Mouse (Mus musculus) heart, postnatal 36 days (tissue): ENCODE results near the gene Myo1c. TPM values are rescaled to one million over a fixed set of nuclear protein-coding genes. Genes with fewer than 3 reads are reported as not detected.

Experiments
- DNase-seq, 2 experiments: peaks; one replicate each; pipeline ENCODE4 v3.0.0; 2021 to 2022
- intact Hi-C: fragments of 180-260 bp; cut with DNase I; formaldehyde crosslinking; loops from one replicate; pipeline ENCODE4 v1.15.1; 2025
- total RNA-seq, 2 experiments: library from RNA; stranded (reverse); gene quantifications; 2 replicates each; pipeline ENCODE4 v1.2.3; 2021

Myo1c gene
- 100 to 1,000 TPM; 110 to 122 TPM for total RNA-seq

DNA sequence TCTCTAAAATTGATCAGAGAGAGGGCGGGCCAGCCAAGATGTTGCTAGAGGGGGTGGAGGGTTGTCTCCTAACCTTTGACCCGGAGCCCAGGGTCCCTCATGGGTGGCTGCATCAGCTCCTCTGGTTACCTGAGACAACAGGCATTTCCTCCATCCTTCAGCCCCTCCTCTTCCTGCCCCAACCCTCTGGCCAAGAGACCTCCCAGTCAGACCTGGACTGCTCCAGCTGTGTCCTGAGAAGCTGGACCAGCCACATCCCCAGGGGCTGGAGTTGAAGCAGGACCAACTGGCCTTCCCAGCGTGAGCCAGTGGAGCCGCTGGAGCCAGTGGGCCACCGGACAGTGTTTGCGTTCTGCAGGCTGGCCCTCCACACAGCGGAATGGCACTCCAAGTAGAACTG is at the start of gene Myo1c:
Gene Myo1c, plus strand, starts transcription at position 194 of the 400 bp plus-strand sequence.
- DNase-seq = peak; percentile 74 to 78
- intact Hi-C loops = loop anchor here (5.0 kb wide), 1 partner anchor 188 kb away; the partner anchor contains the start of gene Tlcd2

DNA sequence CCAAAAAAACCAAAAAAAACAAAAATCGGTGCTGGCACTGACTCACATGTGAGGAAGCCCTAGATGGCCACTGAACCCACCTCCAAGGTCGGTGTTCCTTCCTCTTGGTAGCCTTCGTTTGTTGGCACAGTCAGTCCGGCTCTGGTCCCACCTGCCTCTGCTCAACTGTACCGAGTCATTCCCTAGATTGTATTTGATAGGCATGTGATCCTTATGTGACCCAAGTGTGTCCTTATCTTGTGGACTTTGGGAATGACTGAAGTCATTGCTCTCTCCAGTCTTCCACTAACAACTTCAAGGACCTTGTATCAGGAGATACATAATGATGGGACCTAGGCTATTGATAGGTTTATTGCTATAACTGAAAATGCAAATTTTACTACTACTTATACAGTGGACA is 45.5 kb upstream of the Myo1c start:
- no peak for DNase-seq
- intact Hi-C loops = no loop called here

DNA sequence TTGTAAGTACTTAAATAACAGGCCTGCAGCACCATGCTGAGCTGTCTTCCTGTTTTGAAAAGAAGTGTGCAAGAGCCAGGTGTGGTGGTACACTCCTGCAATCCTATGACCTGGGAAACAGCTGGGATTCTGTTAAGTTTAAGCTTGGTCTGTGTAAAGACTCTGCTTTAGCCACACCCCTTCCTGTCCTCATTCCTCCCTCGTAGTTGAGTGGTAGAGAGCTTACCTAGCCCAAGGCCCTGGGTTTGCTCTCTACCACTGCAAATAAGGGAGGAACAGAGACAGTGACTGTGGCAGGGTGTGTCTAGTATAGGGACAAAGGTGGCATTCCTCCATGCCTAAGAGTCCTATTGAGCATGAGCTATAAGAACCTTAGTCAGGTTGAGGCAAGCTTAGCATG is 45.0 kb upstream of the Myo1c start:
- intact Hi-C loops = no loop called here
- DNase-seq = no peak

DNA sequence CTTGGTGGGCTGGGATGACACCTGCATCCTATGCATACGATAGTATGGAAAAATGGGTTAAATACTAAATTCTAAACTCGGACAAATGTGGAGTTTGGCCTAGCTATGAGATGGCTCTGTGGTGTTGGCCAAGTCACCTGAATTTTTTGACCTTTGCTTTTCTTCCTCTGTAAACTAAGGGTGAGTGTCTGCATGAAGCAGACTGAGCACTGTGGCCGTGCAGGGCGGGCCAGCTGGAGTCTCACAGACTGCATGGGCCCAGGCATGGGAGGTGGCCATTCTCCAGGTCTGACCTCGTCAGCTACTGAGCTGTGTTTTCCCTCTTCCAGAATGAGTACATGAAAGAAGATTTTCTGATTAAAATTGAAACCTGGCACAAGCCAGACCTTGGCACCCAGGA is 41.5 kb upstream of the Myo1c start:
- intact Hi-C loops = no loop called here
- no peak for DNase-seq

DNA sequence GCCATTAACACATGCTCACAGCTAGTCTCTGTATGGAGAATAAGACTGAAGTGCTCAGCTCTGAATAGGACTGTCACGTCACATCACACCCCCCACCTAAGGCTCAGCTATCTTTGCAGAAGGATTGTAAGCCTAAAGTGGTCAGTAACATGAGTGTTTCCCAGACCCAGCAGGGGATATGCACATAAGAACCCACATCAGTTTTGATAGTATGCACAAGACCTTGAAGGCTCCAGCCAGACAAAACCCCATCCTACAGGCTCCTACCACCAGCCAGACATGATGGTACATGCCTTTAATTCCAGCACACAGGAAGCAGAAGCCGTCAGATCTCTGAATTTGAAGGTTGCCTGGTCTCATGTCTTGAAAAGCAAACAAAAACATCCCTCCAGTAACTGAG is 40.3 kb upstream of the Myo1c start:
- intact Hi-C loops = no loop called here

DNA sequence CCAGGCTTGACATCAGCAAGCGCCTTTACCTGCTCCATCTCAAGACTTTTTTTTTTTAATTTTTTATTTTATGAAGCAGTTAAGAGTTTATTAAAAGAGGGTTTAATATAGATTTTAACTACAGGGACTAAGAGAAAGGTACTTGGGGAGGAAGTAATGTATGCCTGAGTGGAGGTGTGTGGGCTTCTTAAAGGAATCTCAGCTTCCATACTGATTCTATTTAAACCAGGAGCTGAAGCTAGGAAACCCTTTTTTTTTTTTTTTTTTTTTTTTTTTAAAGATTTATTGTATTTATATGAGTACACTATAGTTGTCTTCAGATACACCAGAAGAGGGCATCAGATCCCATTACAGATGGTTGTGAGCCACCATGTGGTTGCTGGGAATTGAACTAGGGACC is 35.5 kb upstream of the Myo1c start:
- intact Hi-C loops = no loop called here
- DNase-seq = no peak

More for the DNA sequence above, 40.3 kb upstream of the Myo1c start:
- no peak for DNase-seq

DNA sequence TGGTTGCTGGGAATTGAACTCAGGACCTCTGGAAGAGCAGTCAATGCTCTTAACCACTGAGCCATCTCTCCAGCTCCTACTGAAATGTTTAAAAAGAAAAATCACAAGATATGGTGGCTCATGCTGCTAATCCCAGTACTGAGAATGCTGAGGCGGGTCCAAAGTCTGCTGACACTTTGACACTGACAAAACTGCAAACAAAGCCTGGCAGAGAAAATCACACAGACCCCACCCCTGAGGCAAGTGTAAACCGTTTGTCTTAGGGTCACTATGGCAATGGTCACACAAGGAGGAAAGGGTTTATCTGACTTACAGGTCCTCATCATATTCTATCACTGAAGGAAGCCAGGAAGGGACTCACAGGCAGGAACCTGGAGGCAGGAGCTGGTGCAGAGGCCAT is 34.7 kb upstream of the Myo1c start:
- DNase-seq = no peak
- intact Hi-C loops = no loop called here

DNA sequence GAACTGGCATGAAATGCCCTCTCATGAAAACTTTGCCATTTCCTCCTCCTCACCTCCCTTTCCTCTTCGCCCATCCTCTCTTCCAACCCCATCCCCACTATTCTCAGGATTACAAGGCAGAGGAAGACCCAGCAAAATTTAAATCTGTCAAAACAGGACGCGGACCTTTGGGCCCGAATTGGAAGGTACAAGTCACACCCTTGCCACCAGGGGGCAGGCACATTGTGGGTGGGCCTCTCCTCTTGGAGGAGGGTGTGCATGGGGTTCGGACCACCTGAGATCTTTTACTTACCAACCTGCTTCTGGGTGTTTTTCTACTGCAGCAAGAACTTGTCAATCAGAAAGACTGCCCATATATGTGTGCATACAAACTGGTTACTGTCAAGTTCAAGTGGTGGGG is 31.2 kb upstream of the Myo1c start:
- DNase-seq = no peak
- intact Hi-C loops = no loop called here

DNA sequence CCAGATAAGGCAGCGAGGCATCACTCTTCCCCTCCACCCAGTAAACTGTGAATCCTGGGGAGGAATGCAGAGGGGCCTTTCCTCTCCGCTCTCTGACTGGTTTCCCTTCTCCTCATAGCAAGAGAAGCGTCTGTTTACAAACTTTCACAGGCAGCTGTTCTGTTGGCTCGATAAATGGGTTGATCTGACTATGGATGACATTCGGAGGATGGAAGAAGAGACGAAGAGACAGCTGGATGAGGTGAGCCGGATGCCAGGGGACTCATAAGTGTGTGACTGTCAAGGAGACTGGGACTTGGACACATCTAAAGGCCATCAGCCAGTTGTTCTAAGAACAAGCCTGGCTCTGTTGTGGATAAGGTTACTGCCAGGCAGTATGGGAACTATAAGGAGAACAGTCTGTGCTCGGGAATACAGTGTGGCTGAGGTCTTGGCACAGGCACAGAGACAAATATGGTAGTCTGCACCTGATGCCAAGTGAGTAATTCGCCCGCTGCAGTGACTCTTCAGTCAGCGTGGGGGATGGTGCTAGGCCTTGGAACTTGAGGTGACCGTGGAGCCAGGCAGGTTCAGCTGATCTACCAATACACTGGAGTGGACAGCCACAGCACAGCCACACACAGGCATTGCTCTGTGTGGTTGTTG is 30.0 kb upstream of the Myo1c start:
- DNase-seq = peak in 1 of 2 experiments; percentile 54
- intact Hi-C loops = no loop called here

DNA sequence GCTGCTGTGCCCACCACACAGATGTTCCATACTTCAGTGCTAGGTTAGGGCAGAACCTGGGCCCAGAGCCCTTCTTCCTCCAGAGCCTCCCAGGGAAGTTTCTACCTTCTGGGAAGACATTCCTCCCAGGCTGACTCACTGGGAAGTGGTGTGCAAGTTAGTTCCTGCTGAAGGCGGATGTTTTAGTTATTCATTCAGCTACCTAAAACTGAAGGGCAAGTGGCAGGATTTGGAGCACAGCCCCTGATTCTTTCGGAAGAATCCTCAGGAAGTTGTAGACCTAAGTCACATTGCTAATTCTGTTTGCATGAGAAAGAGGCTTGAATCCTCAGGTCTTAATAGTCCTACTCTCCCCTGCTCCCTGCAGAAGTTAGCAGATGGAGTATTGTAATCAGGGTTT is 28.9 kb upstream of the Myo1c start:
- intact Hi-C loops = no loop called here
- DNase-seq = no peak

DNA sequence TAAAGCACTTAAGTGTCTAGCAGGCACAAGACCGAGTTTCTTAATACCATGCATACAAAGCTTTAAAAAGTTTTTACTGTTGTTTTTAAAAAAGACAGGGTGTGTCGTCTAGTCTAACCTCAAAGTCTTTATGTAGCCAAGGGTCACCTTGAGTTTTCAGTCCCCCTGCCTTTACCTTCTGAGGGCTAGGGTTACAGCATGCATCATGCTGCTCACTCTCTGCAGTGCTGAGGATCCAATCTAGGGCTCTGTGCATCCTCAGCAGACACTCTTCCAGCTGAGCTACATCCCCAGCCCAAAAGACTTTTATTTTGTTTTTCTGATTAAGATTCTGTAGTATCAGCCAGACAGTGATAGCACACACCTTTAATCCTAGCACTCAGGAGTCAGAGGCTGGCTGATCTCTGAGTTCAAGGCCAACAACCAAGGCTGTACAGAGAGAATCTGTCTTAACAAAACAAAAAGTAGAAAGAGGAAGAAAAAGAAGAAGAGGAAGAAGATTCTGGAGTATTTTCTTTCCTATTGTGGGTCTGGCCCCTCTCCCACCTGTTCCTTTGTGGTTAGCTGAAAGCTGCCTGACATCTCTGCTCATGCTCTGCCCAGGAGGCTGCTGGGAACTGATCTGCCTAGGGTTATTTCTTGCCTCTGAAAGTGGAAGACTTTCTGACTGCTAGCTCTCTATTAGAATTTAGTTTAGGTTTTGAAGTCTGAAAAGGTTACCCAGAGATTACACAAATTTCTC is 27.5 kb upstream of the Myo1c start:
- intact Hi-C loops = no loop called here
- DNase-seq = no peak

DNA sequence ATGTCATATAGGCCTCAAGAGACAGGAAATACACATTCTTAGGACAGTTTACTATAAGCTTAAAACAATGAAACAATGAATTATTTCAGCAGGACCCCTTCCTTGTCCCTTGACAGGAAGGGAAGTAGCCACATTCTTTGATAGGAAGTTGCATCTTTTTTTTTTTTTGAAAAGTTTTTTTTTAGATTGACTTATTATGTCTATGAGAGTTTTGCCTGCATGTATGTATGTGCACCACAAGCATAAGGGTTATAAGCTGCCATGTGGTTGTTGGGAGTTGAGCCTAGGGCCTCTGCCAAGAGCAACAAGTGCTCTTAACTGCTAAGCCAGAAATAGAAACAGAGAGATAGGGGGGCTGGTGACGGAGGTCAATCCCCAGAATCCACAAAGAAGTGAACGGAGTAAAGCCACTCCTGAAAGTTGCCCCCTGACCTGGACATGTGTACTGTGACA is 26.2 kb upstream of the Myo1c start:
- DNase-seq = no peak
- intact Hi-C loops = no loop called here

DNA sequence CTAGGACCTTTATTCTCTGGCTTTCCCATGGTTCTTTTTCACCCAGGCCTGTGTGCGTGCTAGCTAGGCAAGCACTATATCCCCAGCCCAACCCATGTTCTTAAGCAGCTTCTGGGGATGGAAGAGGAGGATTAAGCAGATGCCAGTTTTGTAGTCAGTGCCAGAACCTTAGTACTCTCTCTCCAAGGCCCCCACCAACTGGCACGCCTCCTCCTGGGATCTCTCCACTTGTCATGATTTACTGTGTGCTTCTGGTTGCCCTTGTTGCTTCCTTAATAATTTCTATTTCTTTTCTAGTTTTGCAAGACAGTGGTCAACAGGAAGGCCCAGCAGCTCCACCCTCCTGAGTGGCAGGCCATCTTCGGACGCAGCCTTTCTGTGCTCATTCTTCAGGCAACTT is 24.5 kb upstream of the Myo1c start:
- intact Hi-C loops = loop anchor here (5.0 kb wide), 1 partner anchor 34 kb away; no protein-coding TSS in a partner anchor
- DNase-seq = no peak

DNA sequence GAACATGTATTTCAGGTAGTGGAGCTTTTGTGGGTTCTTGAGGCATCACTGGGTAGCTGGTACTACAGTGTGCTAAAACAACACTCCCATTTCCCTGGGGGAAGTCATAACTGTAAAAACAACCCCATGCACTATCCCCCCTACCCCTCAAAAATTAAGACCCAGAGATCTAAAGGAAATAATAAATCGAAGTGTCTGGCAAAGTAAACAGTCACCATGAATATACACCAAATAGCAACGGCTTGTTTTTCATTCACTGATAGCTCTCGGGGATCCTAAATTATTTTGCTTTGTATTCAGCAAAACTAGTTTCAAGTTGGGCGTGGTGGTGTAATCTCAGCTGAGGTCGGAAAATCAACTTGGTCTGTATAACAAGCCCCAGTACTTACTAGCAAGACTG is 20.2 kb upstream of the Myo1c start:
- no peak for DNase-seq
- intact Hi-C loops = no loop called here

DNA sequence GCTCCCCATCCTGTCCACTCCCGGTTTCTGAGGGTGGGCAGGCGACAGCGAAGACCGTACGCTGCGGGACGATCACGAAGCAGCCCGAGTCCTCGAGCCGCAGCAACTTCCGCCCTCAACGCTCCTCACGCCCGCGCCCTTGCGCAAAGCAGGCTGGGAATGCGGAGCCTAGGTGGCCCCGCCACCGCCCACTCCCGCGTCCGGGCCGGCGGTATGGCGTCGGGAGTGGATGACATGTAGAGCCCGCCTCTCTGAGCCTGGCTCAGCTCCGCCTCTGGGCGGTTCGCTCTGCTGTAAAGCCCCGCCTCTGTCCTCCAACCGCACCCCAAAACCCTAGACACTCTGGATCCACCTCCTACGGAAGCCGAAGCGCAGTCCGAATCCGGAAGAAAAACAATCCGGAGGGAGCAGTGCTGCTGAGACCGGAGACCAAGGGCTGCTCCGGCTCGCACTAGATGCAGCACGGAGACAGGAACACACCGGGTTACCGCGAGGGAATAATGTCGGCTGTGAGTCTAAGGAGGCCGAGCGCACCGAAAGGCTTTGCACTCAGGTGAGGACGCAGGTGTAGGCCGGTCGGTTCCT is 19.6 kb upstream of the Myo1c start, which contains the start of gene Inpp5k:
Gene Inpp5k, plus strand, starts transcription at position 344 of the 585 bp plus-strand sequence.
- peak; percentile 94 to 95 for DNase-seq
- intact Hi-C loops = loop anchor here (1.0 kb wide), 2 partner anchors 19 to 49 kb away; partner anchors contain the start of gene Crk

DNA sequence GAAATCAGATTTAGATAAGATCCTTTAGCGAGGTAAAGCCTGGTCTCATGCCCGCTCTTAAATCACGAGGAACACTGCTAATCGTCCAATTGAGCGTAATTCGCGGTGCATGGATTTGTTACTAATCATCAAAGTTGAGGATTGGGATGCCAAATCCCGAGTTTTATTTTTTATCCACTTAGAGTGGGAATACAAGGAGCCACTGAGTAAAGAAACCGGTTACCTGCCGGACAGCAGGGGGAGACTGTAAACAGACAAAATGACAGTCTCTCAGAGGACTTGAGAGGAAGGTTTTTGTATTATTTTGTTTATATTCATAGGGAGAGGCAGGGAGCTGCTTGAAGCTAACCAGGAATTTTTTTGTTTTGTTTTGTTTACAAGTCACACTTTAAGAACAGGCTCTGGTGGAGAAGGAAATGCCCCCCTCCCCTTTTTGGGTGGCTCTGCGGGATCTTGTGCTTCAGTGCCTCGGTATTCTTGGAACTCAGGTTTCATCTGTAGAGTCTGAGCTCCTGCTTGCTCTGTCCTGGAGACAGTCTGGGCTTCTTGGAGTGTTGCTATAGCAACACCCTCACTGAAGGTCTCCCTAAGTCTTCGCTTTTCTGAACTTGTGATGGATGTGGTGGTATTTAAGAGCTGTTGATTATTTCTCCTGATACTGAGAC is 18.6 kb upstream of the Myo1c start:
- peak in 1 of 2 experiments; percentile 40 for DNase-seq
- intact Hi-C loops = loop anchor here (1.0 kb wide), 2 partner anchors 18 to 48 kb away; partner anchors contain the start of gene Crk

DNA sequence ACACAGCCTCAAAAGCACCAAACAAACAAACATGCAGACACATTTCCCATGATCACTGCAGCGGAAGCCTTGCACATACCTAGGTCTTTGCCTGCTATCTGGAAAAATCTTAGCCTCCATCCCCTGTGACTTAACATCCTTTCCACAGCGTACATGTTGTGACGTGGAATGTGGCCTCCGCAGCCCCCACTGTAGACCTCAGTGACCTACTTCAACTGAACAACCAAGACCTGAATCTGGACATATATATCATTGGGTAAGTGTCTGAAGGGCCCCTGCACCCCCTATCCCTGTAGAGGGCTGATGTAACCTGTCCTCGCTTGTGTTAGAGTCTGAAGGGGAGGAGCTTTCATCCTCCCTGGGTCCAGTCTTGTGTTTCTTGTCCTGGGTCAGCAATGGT is 17.4 kb upstream of the Myo1c start:
- intact Hi-C loops = no loop called here
- no peak for DNase-seq

DNA sequence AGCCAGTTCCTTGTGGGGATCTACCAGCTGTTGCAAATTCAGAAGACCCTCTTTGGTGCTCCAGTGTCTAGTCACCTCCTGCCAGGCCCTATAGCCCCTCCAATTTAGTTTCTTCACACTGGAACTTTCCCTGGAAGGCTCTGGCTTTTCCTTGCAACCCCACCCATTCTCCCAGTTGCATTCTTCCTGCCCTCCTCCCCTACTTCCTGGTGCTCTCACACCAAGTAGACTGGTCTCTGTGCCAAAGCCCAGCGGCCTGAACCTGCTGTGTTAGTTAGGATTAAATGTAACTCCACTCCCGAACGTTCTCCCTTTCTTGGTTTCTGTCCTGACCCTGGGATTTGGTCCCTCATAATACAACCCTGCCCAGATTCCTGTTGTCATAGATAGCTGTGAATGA is 15.5 kb upstream of the Myo1c start:
- no peak for DNase-seq
- intact Hi-C loops = loop anchor here (1.0 kb wide), 1 partner anchor 14 kb away; no protein-coding TSS in a partner anchor

DNA sequence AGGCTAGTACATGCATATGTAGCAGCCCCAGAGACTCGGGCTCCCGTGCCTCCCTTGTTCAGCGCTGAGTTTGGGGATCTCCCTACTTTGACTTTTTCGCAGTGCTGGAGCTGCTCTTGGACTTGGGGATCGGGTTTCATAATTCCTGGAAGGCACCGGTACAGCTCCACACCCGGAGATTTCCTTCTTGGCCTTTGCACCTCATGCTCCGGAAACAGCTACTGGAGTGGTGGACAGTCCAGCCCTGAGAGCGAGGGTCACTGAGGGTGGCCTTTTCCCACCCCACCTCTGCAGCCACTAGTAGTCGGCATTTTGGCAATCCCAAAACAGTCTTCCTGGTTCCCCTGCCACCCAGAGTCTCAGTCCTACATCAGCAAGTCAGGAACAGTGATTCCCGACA is 15.0 kb upstream of the Myo1c start:
- DNase-seq = peak in 1 of 2 experiments; percentile 38
- intact Hi-C loops = loop anchor here (1.0 kb wide), 1 partner anchor 14 kb away; no protein-coding TSS in a partner anchor

DNA sequence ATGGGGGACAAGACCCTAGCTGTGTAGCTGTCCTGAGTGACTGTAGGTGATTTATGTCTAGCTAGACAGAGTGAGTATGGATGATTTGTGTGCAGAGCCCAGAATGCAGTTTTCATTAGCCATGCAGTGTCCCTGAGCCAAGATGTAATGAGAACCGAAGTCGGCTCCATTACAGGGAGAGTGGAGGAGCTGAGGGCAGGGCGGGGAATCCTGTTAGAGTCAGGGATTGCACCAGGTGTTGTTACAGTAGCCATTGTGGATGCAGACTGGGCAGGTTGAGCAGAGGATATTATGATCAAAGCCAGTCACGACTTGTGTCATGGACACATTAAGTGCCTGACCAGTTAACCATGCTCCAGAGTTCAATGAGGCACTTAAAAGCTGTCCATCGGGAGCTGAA is 7.0 kb upstream of the Myo1c start:
- intact Hi-C loops = no loop called here
- DNase-seq = no peak

DNA sequence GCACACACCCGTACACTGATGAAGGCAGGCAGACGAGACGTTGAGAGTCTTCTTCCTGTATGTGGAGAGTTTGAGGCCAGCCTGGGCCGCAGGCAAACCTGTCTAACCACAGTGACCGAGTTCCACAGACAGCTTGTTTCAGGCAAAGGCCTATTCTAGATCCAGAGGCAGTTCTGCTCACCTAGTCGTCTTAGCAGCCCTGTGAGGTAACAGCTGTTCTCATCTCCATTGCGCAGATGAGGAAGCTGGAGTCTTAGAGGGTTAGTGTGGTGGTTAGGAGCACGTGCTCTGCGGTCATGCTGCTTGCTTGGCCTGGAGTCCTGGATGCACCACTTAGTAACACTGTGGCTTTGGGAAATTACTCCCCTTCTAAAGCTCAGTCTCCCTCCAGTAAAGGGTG is 5.6 kb upstream of the Myo1c start:
- DNase-seq = no peak
- intact Hi-C loops = no loop called here
